Mouse (Mus musculus) layer of hippocampus, adult 9-11 months (tissue): Measurements from ENCODE around the gene Syce2.
A peak's percentile ranks its signal among the peaks of the same experiment; 100 is the strongest.

Source experiments
- DNase-seq: peaks from one replicate; pipeline ENCODE4 v3.0.0; 2022

Gene Syce2

GRCm38 (mm10) chr8:84933767-84934559 lies 62.1 kb downstream of the Syce2 start:
- DNase-seq: peak; percentile 45

GRCm38 (mm10) chr8:84934860-84935259 lies 62.9 kb downstream of the Syce2 start:
- peak; percentile 61 for DNase-seq

GRCm38 (mm10) chr8:84935489-84935888 lies 63.6 kb downstream of the Syce2 start:
- DNase-seq: no peak

DNA sequence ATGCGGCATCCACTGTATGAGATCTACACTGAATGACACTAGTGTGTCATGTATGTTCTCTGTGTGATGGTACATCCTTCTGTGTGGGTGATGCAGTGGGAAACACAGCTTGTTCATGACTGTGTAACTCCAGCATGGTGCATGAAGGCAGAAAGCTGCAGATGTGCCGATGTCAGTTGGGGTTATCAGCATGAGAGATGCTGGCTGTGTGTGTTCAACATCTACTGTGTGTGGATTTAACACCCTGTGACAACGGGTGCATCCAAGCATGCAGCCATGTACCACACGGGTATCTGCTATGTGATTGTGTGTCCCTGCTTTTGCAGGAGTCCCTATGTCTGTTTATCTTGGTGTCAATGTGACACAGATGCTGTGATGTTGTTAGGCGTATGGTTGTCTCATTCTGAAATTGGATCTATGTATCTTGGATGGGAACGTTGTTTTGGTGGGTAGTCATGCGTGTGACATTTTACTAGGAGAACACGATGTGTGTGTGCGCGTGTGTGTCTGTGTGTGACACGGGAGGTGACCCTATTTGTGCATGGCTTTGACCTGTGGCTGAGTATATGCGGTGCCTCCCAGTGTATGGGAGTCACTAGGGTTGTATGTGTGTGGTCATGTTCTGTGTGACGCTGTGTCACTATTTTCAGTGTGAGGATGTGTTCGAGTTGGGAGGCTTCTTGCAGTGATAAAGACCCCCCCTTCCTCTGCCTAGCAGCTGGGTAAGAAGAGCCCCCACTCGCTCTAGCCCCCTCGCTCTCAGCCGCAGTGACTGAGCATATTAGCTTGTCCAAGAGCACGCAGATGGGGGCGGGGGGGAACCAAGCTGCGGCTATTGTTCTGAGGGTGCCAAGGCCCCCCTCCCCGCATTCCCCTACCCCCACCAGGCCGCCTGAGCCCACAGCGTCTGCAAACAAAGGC lies 64.4 kb downstream of the Syce2 start:
- no peak for DNase-seq

DNA sequence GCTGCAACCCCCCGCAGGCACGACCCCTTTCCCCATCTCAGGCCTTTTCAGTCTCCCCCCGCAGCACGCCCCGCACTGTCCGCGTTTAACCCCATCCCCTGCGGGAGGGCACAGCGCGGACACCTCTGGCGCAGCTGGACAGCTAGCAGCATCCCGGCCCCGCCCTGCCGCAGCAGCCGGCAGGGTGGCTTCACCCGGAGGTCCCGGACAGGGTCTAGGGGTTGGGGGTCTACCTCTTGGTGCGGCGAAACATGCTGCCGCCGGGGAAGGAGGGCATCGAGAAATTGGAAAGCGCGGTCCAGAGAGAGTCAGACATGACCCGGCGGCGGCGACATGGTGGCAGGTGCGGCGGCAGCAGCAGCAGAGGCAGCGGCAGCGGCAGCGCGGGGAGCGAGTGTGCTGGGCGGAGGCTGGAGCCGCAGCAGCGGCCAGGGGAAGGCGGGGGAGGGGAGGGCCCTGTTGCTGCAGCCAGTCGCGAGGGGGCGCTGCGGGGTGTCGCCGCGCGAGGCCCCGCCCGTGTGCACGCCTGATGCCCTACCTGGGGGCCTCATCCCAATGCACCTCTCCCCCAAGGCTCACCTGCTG lies 65.1 kb downstream of the Syce2 start, which contains the start of gene Mast1:
Gene Mast1 (minus strand): TSS at position 398 of the 585 bp plus-strand sequence.
- peak; percentile 39 for DNase-seq
